In the genomic region with DNA sequence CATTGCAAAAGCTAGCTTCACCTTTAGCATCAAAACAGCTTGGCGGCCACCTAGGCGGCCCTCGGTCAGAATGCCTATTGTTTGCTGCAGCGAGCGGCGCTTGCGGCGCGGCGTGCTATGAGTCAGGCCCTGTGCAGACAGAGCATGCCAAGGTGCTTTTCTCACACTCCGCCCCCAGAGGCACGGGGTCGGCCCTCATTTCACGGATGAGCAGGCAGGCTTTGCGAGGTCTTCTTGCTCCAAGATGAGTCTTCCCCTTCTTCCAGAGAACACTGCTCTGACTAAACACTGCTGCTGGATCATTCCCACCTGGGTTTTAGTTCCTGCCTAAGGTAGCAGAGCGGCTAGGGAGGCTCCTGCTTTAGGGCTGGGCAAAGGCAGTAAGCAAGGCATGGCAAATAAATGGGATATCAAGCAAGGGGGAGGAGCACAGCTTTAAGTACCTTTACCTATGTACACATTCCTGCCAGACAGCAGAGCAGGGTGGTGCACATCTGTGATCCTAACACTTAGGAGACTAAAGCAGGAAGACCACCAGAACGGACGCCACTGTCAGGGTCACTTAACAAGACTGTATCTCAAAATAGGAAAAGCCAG, we compare ENCODE assay signal across 9 mouse cellular contexts. TPM values are rescaled to one million over a fixed set of nuclear protein-coding genes. Genes with fewer than 3 reads are reported as not detected.
A peak's percentile ranks its signal among the peaks of the same experiment; 100 is the strongest.
DNase-seq lines count a peak whose midpoint lies in the region; ATAC-seq and TF ChIP-seq lines count a peak whose summit lies in the region.
"Had no signal": no experiment of that assay in that cellular context is flagged by ENCODE, and none has a peak within 500 bp of the region (broad histone marks: within the 10 kb centered on the region; RNA-seq: fewer than 3 reads in every experiment).

No protein-coding gene starts in this region.

- no peak for TF ChIP-seq POLR2A in cerebellum, adult 2 months (IDR thresholded peaks at IDR 0.05; ENCODE audit: borderline replicate concordance, insufficient read depth, low read length)

- 10% methylated on average over 18 of the region's 18 CpGs for WGBS in cerebellum, adult 2 months
- 3% methylated on average over 18 of the region's 18 CpGs for WGBS in heart, embryonic 14.5 days
- 3% methylated on average over 18 of the region's 18 CpGs for WGBS in midbrain, embryonic 14.5 days

- H3K4me2 ChIP-seq in heart, embryonic 14.5 days (ENCODE audit: low read length) = peak overlapping the region; percentile 74
- peak overlapping the region; percentile 44 for H3K4me2 ChIP-seq in midbrain, embryonic 14.5 days (ENCODE audit: low read length)

- H3K27me3 ChIP-seq in cerebellum, adult 2 months (ENCODE audit: control insufficient read depth, insufficient read depth, low read length) = no peaks in the 10 kb centered on the region
- H3K27me3 ChIP-seq in heart, embryonic 14.5 days (ENCODE audit: control insufficient read depth, insufficient read depth, low read length) = no peaks in the 10 kb centered on the region
- no peaks in the 10 kb centered on the region for H3K27me3 ChIP-seq in midbrain, embryonic 14.5 days (ENCODE audit: control insufficient read depth, insufficient read depth, low read length)

- H3K9me3 ChIP-seq in heart, embryonic 14.5 days (ENCODE audit: control insufficient read depth, low read length) = no peaks in the 10 kb centered on the region
- H3K9me3 ChIP-seq in midbrain, embryonic 14.5 days (ENCODE audit: control insufficient read depth, low read length) = no peaks in the 10 kb centered on the region

- peak; percentile 26 to 29 for DNase-seq in lung, adult 18-20 months
- no peak for DNase-seq in lung, postnatal 25 days (ENCODE audit: low spot score)
- DNase-seq in cerebellum, adult 2 months = peak; percentile 66 to 67
- peak; percentile 65 for DNase-seq in kidney, postnatal 14 days
- peak; percentile 80 for DNase-seq in midbrain, embryonic 14.5 days
- DNase-seq in thymus, adult 18-20 months = no peak

- H3K27ac ChIP-seq in cerebellum, adult 2 months (ENCODE audit: insufficient read depth, low read length) = peak overlapping the region; percentile 32
- 0 out of 4 replicates have a peak overlapping the region, but pooled peaks have one; percentile 2 to 28 for H3K27ac ChIP-seq in heart, embryonic 14.5 days (replicated peaks in 1 of 2; ENCODE audit: control insufficient read depth in 1 of 2, insufficient read depth in 1 of 2, low read depth in 2 of 2, low read length in 2 of 2)
- peak overlapping the region; percentile 65 for H3K27ac ChIP-seq in midbrain, embryonic 14.5 days (replicated peaks; ENCODE audit: low read depth, low read length)

- no peaks in the 10 kb centered on the region for H3K36me3 ChIP-seq in heart, embryonic 14.5 days (ENCODE audit: control insufficient read depth, insufficient read depth, low read length)
- no peaks in the 10 kb centered on the region for H3K36me3 ChIP-seq in midbrain, embryonic 14.5 days (ENCODE audit: control insufficient read depth, insufficient read depth, low read length)

- ATAC-seq in heart, embryonic 14.5 days (ENCODE audit: insufficient number of reproducible peaks, insufficient read depth, low FRiP score, low read depth) = no peak
- peak; percentile 37; the same call in 1 of the 2 replicates for ATAC-seq in midbrain, embryonic 14.5 days (ENCODE audit: low FRiP score, low TSS enrichment)
- ATAC-seq in erythroblast, adult 5-6 weeks (replicated peaks; ENCODE audit: low FRiP score, poor library complexity, severe bottlenecking) = no peak

- H3K9ac ChIP-seq in heart, embryonic 14.5 days (ENCODE audit: low read length) = peak overlapping the region; percentile 61
- H3K9ac ChIP-seq in midbrain, embryonic 14.5 days (replicated peaks; ENCODE audit: low read length) = peak overlapping the region; percentile 17; the same call in 1 of the 2 replicates

- peaks cover 6% of the 10 kb centered on the region; the same call in 1 of the 2 replicates for H3K4me1 ChIP-seq in cerebellum, adult 2 months (ENCODE audit: control insufficient read depth, insufficient read depth, low read length)
- peaks cover 9 to 24% of the 10 kb centered on the region in 2 experiments for H3K4me1 ChIP-seq in heart, embryonic 14.5 days (ENCODE audit: control insufficient read depth in 2 of 2, insufficient read depth in 2 of 2, low read length in 2 of 2)
- peaks cover 19% of the 10 kb centered on the region for H3K4me1 ChIP-seq in midbrain, embryonic 14.5 days (ENCODE audit: control insufficient read depth, insufficient read depth, low read length)

- H3K4me3 ChIP-seq in cerebellum, adult 2 months (replicated peaks; ENCODE audit: insufficient read depth, low read depth, low read length) = peak overlapping the region; percentile 6
- H3K4me3 ChIP-seq in heart, embryonic 14.5 days (ENCODE audit: control insufficient read depth in 1 of 2, insufficient read depth in 1 of 2, low read depth in 1 of 2, low read length in 2 of 2) = peak overlapping the region; percentile 26 to 33
- H3K4me3 ChIP-seq in midbrain, embryonic 14.5 days (replicated peaks; ENCODE audit: low read depth, low read length) = 0 out of 2 replicates have a peak overlapping the region, but pooled peaks have one; percentile 13

- TF ChIP-seq CTCF in cerebellum, adult 2 months (IDR thresholded peaks at IDR 0.05; ENCODE audit: borderline replicate concordance, insufficient read depth, low read depth, low read length) = no peak

RNA-seq across cellular contexts. Expression of gene Ddx6, which starts 5.7 kb away (rescaled TPM):
- polyA plus RNA-seq in cerebellum, adult 2 months (2012; rRNA removed) = 41.8 TPM in 2 replicates
- 12.9 and 14.9 TPM in 2 replicates for polyA plus RNA-seq in heart, embryonic 14.5 days (2014; fragmentation: Nextera tagmentation; extraction: Ambion mirVana)
- 26.4 and 51.8 TPM in 2 replicates for polyA plus RNA-seq in midbrain, embryonic 14.5 days (2014; fragmentation: Nextera tagmentation; extraction: Ambion mirVana)
- total RNA-seq in erythroblast, adult 5-6 weeks (2015; ENCODE audit: low replicate concordance) = 53.1 and 53.8 TPM in 2 replicates
- total RNA-seq in erythroblast, adult 5-6 weeks (2017; ENCODE audit: low replicate concordance) = 109 and 114 TPM in 2 replicates

RNA-seq across cellular contexts. Expression of gene Cxcr5, which starts 37.3 kb away (rescaled TPM):
- 0.08 and 0.20 TPM in 2 replicates for polyA plus RNA-seq in cerebellum, adult 2 months (2012; rRNA removed)
- not detected in 2 replicates for polyA plus RNA-seq in heart, embryonic 14.5 days (2014; fragmentation: Nextera tagmentation; extraction: Ambion mirVana)
- 0.11 TPM in 1 of 2 replicates, not detected in the other for polyA plus RNA-seq in midbrain, embryonic 14.5 days (2014; fragmentation: Nextera tagmentation; extraction: Ambion mirVana)
- total RNA-seq in erythroblast, adult 5-6 weeks (2015; ENCODE audit: low replicate concordance) = not detected in 2 replicates
- total RNA-seq in erythroblast, adult 5-6 weeks (2017; ENCODE audit: low replicate concordance) = not detected in 2 replicates
- polyA plus RNA-seq: liver, embryonic 16.5 days had no signal

Comparison
In these comparisons a context has a peak if more than half of its experiments do, and no peak if none do; other contexts are left out.
1. DNase-seq: peak in lung, adult 18-20 months (2 of 2), cerebellum, adult 2 months (2 of 2), kidney, postnatal 14 days (single experiment) and midbrain, embryonic 14.5 days (single experiment); none in lung, postnatal 25 days (single experiment) and thymus, adult 18-20 months (0 of 2).
2. H3K27ac ChIP-seq: peak in every context shown above with its lines; median percentile 65 in midbrain, embryonic 14.5 days; 32 in cerebellum, adult 2 months; 15 in heart, embryonic 14.5 days.
3. Peak in every context shown above with its lines, with median percentiles within 50 percentile points of each other: H3K4me3 ChIP-seq.